Mouse (Mus musculus) right cerebral cortex, postnatal 10 days (tissue): ENCODE data around the gene Adgrl3.
A peak's percentile ranks its signal among the peaks of the same experiment; 100 is the strongest.

Experiments
- DNase-seq, 2 experiments: peaks; one replicate each; pipeline ENCODE4 v3.0.0; 2021; ENCODE audit warnings: low spot score in 2 of 2

The Adgrl3 gene

DNA sequence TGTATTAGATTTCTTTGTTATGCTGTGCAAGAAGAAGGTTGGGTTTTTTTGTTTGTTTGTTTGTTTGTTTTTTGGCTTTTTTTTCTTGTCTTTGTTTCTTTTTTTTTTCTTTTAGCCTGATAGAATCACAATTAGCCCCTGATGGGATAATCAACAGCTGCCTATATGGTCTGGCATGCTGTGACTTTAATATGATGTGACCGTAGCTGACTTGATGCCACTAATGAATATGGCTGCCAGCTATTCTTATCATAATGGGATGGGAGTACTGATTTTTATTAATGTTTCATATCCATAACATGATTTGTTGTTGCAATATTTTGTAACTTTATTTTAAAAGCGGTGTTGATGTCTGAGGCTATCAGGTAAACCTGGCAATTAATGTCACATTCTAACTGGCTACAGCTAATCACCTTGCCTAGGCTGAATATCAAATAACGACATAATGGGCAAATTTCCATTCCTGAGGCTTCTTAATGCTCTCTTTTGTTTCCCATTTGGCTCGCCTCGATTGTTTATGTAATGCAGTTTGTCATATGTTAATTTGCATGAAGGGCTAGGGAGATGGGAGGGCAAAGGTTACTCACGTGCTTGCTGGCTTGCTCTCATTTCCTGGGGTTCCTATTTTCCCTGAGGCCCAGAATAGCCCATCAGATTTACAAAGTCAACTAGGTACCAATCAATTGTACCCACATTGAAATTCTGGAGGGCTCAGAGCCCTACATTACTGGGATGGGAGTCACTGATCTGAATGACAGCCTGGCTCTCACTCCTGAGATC, 641.9 kb downstream of the Adgrl3 start:
- DNase-seq = no peak

GRCm38 (mm10) chr5:81671025-81671424, 651.1 kb downstream of the Adgrl3 start:
- DNase-seq = no peak

- no peak for DNase-seq
Observed at GRCm38 (mm10) chr5:81674275-81674974, 654.5 kb downstream of the Adgrl3 start.

DNA sequence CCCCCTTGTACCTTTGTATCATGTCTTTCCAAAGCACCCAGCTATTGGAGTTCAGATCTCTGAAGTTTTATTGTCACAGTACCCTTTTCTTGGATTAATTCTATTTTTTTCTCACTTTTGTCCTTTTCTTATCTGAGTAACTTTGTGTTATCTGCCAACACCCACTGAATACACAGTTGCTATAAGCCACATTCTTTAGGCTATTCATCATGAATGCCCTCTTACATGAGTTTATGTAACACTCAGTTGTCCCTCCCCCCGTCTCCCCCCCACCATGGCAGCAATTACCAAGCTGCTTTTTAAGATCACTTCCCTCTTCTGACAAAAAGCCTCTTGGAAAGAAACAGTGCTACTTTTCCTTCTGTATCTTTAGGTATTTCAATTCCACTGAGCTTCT, 655.0 kb downstream of the Adgrl3 start:
- DNase-seq = no peak

DNA sequence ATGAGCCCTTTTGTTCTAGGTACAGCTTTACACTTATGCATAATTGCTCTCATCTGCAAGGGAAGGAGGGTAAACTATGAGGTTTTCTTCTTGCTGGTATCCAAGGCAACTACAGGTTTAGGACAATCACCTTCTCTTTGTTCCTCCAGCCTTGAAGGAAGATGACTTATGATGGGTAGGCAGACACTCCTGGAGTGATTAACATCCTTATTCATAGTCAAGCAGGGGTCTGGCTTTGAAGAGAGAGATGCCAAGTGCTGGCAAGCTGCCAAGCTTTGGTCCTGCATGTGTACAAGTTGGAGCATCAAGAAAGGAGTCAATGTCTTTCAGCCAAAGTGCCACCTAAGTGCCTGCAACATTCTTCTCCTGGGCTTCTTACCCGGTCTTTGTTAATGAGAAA, 657.0 kb downstream of the Adgrl3 start:
- DNase-seq = peak in 1 of 2 experiments; percentile 30

GRCm38 (mm10) chr5:81686206-81686605, 666.3 kb downstream of the Adgrl3 start:
- DNase-seq = no peak

DNA sequence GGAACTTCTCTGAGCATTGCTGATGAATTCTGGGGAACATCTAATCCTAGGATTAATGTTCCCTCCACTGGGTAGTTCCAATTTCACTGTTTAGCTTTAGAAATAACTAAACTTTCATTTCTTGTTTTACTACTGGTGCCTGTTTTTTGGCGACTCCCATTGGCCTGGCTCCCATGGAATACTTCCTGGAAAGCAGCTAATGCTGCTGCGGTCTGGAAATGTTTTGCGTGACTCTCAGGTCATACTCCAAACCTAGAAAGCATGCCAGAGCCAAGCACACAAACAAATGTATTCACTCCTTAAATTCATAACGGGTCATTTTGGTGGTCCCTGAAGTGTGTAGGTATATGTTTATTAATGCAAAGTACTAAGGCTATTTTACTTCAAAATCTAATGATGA, 666.9 kb downstream of the Adgrl3 start:
- DNase-seq = no peak

GRCm38 (mm10) chr5:81729620-81730019, 709.7 kb downstream of the Adgrl3 start:
- no peak for DNase-seq

GRCm38 (mm10) chr5:81736008-81736407, 716.1 kb downstream of the Adgrl3 start:
- DNase-seq = peak; percentile 26 to 30

- DNase-seq = no peak
Observed at GRCm38 (mm10) chr5:81738286-81739032, 718.5 kb downstream of the Adgrl3 start.

GRCm38 (mm10) chr5:81752426-81752825, 732.5 kb downstream of the Adgrl3 start:
- DNase-seq = no peak

DNA sequence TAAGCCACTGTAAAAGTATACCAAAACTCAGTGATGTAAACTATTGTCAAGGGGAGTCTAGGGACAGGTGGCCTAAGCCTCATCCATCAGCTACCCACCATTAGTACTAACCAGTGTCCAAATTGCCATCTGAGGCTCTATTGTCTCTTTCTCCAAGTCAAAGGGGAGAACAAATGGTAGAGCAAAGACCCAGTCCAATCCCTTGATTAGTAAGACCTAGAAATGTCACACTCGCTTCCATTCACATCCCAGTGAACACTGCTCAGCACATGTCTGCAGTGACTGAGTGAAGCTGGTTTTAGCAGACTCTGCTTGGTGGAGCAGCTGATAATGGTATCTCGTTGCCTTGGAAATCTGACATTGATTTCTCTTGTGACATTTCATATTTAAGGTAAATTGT, 735.8 kb downstream of the Adgrl3 start:
- no peak for DNase-seq

- DNase-seq = no peak
Observed at GRCm38 (mm10) chr5:81757093-81757725, 737.3 kb downstream of the Adgrl3 start.

- no peak for DNase-seq
Observed at GRCm38 (mm10) chr5:81776234-81776633, 756.3 kb downstream of the Adgrl3 start.

- no peak for DNase-seq
Observed at GRCm38 (mm10) chr5:81776746-81777145, 756.8 kb downstream of the Adgrl3 start.

DNA sequence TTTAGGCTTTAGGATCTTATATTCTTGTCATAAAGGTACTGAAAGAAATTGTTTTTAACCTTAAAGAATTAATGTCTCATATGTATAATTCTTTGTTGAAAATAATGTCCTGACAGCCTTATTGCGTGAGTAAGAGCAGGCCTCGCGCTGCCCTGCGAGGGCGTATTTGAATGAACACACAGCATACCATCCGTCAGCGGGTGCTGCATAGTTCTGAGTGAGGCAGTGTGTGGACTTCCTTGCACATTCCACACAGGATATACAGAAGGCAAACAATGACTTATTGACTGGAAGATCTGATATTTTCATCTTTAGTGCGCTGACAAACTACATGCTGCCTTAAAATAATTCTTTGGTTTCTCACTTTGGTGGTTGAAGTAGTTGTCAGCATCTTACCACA, 764.8 kb downstream of the Adgrl3 start:
- no peak for DNase-seq

GRCm38 (mm10) chr5:81790710-81791109, 770.8 kb downstream of the Adgrl3 start:
- DNase-seq = no peak

DNA sequence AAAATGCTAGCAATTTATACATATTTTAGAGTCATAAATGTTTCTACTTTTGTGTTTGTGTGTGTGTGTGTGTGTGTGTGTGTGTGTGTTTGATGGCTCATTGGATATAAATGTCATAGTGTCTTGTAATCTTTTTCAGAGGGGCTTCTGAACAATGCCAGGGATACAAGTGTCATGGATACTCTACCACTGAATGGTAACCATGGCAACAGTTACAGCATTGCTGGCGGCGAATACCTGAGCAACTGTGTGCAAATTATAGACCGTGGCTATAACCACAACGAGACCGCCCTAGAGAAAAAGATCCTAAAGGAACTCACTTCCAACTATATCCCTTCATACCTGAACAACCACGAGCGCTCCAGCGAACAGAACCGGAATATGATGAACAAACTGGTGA, 774.2 kb downstream of the Adgrl3 start:
- DNase-seq = no peak

DNA sequence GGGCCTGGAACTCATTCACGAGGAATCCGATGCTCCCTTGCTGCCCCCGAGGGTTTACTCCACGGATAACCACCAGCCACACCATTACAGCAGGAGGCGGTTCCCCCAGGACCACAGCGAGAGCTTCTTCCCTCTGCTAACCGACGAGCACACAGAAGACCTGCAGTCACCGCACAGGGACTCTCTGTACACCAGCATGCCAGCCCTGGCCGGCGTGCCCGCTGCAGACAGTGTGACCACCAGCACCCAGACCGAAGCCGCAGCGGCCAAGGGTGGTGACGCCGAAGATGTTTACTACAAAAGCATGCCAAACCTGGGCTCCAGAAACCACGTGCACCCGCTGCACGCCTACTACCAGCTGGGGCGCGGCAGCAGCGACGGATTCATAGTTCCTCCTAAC, 774.7 kb downstream of the Adgrl3 start:
- peak in 1 of 2 experiments; percentile 20 for DNase-seq

DNA sequence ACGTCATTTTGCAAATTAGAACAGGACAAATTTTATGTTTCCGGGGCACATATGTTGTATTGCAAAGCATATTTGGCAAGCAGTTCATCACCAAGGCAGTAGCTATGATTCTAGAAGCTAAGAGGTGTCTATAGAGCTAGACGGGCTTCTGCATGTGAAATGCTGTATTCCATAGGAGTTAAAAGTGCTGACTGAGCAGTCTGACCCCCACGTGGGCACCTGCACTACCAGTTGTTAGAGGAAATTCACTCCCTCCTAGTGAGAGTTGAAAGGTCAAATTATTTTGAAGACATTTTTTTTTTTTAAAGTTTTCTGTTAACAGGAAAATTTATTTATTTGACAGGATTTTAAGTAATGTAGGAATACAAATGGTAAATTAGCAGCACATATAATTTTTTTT, 776.2 kb downstream of the Adgrl3 start:
- DNase-seq = no peak

DNA sequence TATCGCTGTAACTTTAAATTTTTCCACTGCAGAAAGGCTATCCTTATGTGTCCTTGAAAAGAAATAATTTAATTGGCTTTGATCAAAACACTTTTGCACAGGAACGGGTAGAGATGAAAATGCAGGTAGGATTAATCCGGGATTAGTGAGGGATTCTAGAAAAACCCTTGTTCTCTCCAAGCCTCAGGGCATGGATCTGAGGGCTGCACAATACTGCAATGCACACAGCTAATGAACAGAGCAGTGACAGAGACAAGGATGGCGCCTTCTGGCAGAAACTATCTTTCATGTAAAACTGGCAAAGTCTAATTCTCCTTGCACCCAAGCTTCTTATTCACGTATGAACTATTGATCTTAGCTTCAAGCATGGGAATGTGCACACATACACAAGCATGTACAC, 791.0 kb downstream of the Adgrl3 start:
- no peak for DNase-seq

- DNase-seq = no peak
Observed at GRCm38 (mm10) chr5:81832076-81832475, 812.1 kb downstream of the Adgrl3 start.
